Mouse (Mus musculus) midbrain, embryonic 14.5 days (tissue): Measurements from ENCODE around the gene Lrrc18. TPM values are rescaled to one million over a fixed set of nuclear protein-coding genes. Genes with fewer than 3 reads are reported as not detected.

Experiments
- polyA plus RNA-seq: library from polyadenylated mRNA; unstranded; fragments of >200 nt; fragmentation: Nextera tagmentation; extraction: Ambion mirVana; gene quantifications from 2 replicates; pipeline ENCODE4 v1.2.1, GENCODE M21; 2014

Gene Lrrc18
- polyA plus RNA-seq, 1 experiment from 2014 or later: 0.45 TPM

Other genes with a start within 250 kb of the Lrrc18 start
- gene Tmem273, start 205.4 kb upstream of the Lrrc18 start, polyA plus RNA-seq: 0.33 TPM in 1 of 2 replicates, not detected in the other
- gene Fam170b, start 157.4 kb upstream of the Lrrc18 start, polyA plus RNA-seq: not detected in 2 replicates
- 2.2 and 7.7 TPM in 2 replicates for gene Vstm4, start 134.6 kb upstream of the Lrrc18 start, polyA plus RNA-seq
- gene Wdfy4, start 194.1 kb downstream of the Lrrc18 start, polyA plus RNA-seq: 0.05 and 0.24 TPM in 2 replicates
- gene Arhgap22, start 222.6 kb downstream of the Lrrc18 start, polyA plus RNA-seq: 1.3 and 1.4 TPM in 2 replicates